Mouse (Mus musculus): ENCODE measurements around the gene Adm.

Adm gene

GRCm38 (mm10) chr7:110668247-110668646, 40.8 kb downstream of the Adm start:
- DNase-seq = no peak

- no peak for DNase-seq
Observed at GRCm38 (mm10) chr7:110668756-110669155, 41.3 kb downstream of the Adm start.

DNA sequence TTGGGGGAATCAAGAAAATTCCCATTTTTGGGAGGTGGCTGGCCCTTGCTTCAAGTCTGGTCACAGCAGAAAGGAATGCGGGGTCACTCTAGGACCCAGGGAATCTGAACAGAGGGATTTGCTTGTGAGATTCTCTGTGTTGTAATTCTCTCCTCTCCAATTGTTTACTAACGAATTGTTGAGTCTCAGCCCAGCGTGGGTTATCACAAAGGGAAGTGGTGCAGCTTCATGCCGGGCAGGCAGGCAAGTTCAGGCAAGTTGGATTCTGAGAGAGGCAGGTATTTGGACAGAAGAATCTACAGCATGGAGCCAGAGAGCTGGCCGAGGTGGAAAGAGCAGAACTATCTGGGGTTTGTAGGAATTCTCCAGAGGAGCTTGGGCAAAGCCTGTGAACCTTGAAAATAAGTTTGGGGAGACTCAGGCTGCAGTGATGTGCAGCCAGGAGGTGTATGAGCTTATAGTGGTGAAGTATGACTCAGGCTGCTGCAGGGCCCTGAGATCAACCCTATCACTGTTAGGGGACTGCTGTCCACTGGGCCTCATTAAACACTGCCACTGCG, 43.7 kb downstream of the Adm start:
- no peak for DNase-seq
